Mouse (Mus musculus) hindbrain, embryonic 11.5 days (tissue): ENCODE results near the gene C1qtnf5. TPM values are rescaled to one million over a fixed set of nuclear protein-coding genes. Genes with fewer than 3 reads are reported as not detected.

Experiments used
- polyA plus RNA-seq: library from polyadenylated mRNA; unstranded; fragments of >200 nt; fragmentation: Nextera tagmentation; extraction: Ambion mirVana; gene quantifications from 2 replicates; pipeline ENCODE4 v1.2.1, GENCODE M21; 2014

Gene C1qtnf5
- polyA plus RNA-seq, 1 experiment from 2014 or later, result 1.2 TPM

Other genes starting within 250 kb of the C1qtnf5 start
- 0.31 and 0.35 TPM in 2 replicates for gene Thy1, start 63.9 kb upstream of the C1qtnf5 start, polyA plus RNA-seq
- gene Usp2, start 40.2 kb upstream of the C1qtnf5 start, polyA plus RNA-seq, result 11.4 and 13.9 TPM in 2 replicates
- 0.10 and 0.23 TPM in 2 replicates for gene Mfrp, start 5.5 kb upstream of the C1qtnf5 start, polyA plus RNA-seq
- gene Gm49380, start 6.3 kb downstream of the C1qtnf5 start, polyA plus RNA-seq, result 0.29 and 0.38 TPM in 2 replicates
- gene Rnf26, start 6.3 kb downstream of the C1qtnf5 start, polyA plus RNA-seq, result 43.7 and 51.8 TPM in 2 replicates
- gene Mcam, start 27.2 kb downstream of the C1qtnf5 start, polyA plus RNA-seq, result 13.0 and 14.3 TPM in 2 replicates
- gene Cbl, start 126.8 kb downstream of the C1qtnf5 start, polyA plus RNA-seq, result 22.7 and 24.7 TPM in 2 replicates
- not detected in 2 replicates for gene Ccdc153, start 133.4 kb downstream of the C1qtnf5 start, polyA plus RNA-seq
- 0.13 TPM in 1 of 2 replicates, not detected in the other for gene Pdzd3, start 144.2 kb downstream of the C1qtnf5 start, polyA plus RNA-seq
- gene Nlrx1, start 161.4 kb downstream of the C1qtnf5 start, polyA plus RNA-seq, result 1.9 and 2.9 TPM in 2 replicates
- gene Abcg4, start 181.4 kb downstream of the C1qtnf5 start, polyA plus RNA-seq, result 2.9 and 5.7 TPM in 2 replicates
- gene Hinfp, start 198.4 kb downstream of the C1qtnf5 start, polyA plus RNA-seq, result 23.1 and 23.2 TPM in 2 replicates
- 10.1 and 11.4 TPM in 2 replicates for gene C2cd2l, start 213.0 kb downstream of the C1qtnf5 start, polyA plus RNA-seq
- gene Dpagt1, start 218.8 kb downstream of the C1qtnf5 start, polyA plus RNA-seq, result 47.7 and 51.6 TPM in 2 replicates
- 340 and 346 TPM in 2 replicates for gene H2afx, start 227.4 kb downstream of the C1qtnf5 start, polyA plus RNA-seq
- gene Hmbs, start 237.0 kb downstream of the C1qtnf5 start, polyA plus RNA-seq, result 134 and 151 TPM in 2 replicates